Mouse (Mus musculus) testis, adult 2 months (tissue): ENCODE data around the gene Wdr37.

ENCODE experiments used
- CTCF ChIP-seq: fragments of 200-500 bp; IDR thresholded peaks from 2 replicates; pipeline ENCODE4 v1.5.1; 2012; ENCODE audit warnings: low read depth, mild to moderate bottlenecking, inconsistent platforms, low read length, moderate library complexity; ENCODE audit not compliant: control insufficient read depth, insufficient read depth, insufficient replicate concordance
- POLR2A ChIP-seq: fragments of 200-500 bp; IDR thresholded peaks from 2 replicates; pipeline ENCODE4 v1.6.1; 2012; ENCODE audit warnings: low read depth, mild to moderate bottlenecking, inconsistent platforms, low read length, moderate library complexity; ENCODE audit not compliant: control insufficient read depth

DNA sequence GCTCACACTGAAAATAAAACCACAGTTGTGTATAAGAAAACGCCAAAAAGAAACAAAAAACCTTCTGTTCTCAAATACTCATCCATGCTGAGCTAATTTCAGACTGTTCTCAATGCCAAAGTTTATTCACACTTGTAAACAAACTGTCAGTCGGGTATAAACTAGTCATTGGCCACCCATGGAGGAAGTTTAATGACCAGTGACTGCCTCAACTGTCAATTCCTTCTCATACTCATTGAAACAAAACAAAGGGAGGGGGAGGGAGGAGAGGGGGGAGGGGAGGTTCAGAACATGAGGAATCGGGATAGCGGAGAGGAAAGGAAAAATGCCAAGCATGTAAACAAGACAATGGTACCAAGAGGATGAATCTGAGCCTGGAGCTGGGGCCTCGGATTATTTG lies 41.9 kb downstream of the Wdr37 start:
- TF ChIP-seq POLR2A (no peak), CTCF (no peak)
